Mouse (Mus musculus) adrenal gland, postnatal 0 days (tissue): Measurements from ENCODE around the gene Olfr944. TPM values are rescaled to one million over a fixed set of nuclear protein-coding genes. Genes with fewer than 3 reads are reported as not detected.

Source experiments
- polyA plus RNA-seq: library from polyadenylated mRNA; unstranded; fragments of >200 nt; fragmentation: Nextera tagmentation; extraction: Ambion mirVana; gene quantifications from 2 replicates; pipeline ENCODE4 v1.2.1, GENCODE M21; 2015

Gene Olfr944
- polyA plus RNA-seq: not detected in 2 replicates

GRCm38 (mm10) chr9:39201620-39202019, at the start of gene Olfr944:
TSS of gene Olfr944 (plus strand) at chr9:39201920.

DNA sequence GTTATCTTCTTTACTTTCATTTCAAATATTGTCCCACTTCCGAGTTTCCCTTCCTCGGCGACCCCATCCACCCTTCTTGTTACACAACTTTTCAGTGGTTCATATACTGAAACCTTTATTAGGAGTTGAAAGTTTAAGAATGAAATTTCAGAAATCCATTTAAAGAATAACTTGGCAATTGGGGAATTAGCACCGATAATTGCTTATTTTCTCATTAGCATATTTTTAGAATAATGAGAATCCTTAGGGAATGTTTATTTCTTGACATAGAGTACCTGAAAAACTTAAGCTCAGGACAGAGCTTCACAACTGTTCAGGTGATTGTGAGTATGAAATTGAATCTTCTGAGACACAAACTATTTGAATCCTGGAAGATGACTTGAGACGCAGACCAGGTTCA, 35.7 kb upstream of the Olfr944 start, which contains the start of gene Olfr943:
Gene Olfr943, plus strand, starts transcription at position 301 of the 400 bp plus-strand sequence.

DNA sequence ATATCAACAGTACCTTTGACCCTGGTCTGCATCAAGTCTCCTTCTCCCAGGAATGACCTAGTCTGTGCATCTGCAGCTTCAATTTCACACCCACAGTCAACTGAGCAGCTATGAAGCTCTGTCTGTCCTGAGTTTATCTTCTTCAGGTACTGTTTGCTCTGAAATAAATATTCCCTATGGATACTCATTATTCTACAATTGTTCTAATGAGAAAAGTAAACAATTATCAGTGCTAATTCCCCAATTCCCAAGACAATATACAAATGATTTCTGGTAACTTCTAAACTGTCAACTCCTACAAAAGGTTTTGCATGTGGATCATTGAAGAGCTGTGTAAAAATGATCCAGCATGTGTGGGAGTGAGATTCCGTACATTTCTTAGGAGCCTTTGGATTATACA, 48.2 kb downstream of the Olfr944 start, which contains the start of gene Olfr1537:
Gene Olfr1537, minus strand, starts transcription at position 101 of the 400 bp plus-strand sequence.

Other genes starting within 250 kb of the Olfr944 start
- not detected in 2 replicates for gene Olfr933, start 229.6 kb upstream of the Olfr944 start, polyA plus RNA-seq
- gene Olfr934, start 213.6 kb upstream of the Olfr944 start, polyA plus RNA-seq: not detected in 2 replicates
- gene Olfr935, start 202.2 kb upstream of the Olfr944 start, polyA plus RNA-seq: not detected in 2 replicates
- gene Olfr146, start 178.5 kb upstream of the Olfr944 start, polyA plus RNA-seq: not detected in 2 replicates
- gene Olfr937, start 137.0 kb upstream of the Olfr944 start, polyA plus RNA-seq: not detected in 2 replicates
- gene Olfr938, start 123.0 kb upstream of the Olfr944 start, polyA plus RNA-seq: not detected in 2 replicates
- not detected in 2 replicates for gene Olfr27, start 73.8 kb upstream of the Olfr944 start, polyA plus RNA-seq
- gene Olfr943, start 35.6 kb upstream of the Olfr944 start, polyA plus RNA-seq: not detected in 2 replicates
- not detected in 2 replicates for gene Olfr1537, start 48.1 kb downstream of the Olfr944 start, polyA plus RNA-seq
- gene Olfr945, start 74.9 kb downstream of the Olfr944 start, polyA plus RNA-seq: not detected in 2 replicates
- not detected in 2 replicates for gene Olfr948, start 124.1 kb downstream of the Olfr944 start, polyA plus RNA-seq
- gene Olfr951, start 185.5 kb downstream of the Olfr944 start, polyA plus RNA-seq: not detected in 2 replicates
- gene Olfr952, start 225.2 kb downstream of the Olfr944 start, polyA plus RNA-seq: not detected in 2 replicates